Mouse (Mus musculus) gastrocnemius, adult 2 months (tissue): Measurements from ENCODE around the gene Cmss1. TPM values are rescaled to one million over a fixed set of nuclear protein-coding genes. Genes with fewer than 3 reads are reported as not detected.

ENCODE experiments used
- DNase-seq: peaks from one replicate; pipeline ENCODE4 v3.0.0; 2022
- H3K27ac ChIP-seq: fragments of 200-600 bp; 2 replicates; pipeline ENCODE4 v1.8.1; 2022; ENCODE audit warnings: mild to moderate bottlenecking
- H3K4me3 ChIP-seq: fragments of 200-600 bp; 2 replicates; pipeline ENCODE4 v1.8.1; 2022; ENCODE audit warnings: mild to moderate bottlenecking, moderate library complexity
- CTCF ChIP-seq: fragments of 200-600 bp; IDR thresholded peaks from 2 replicates; pipeline ENCODE4 v1.8.1; 2022; ENCODE audit warnings: antibody characterized with exemption, mild to moderate bottlenecking, moderate library complexity
- intact Hi-C: fragments of 180-260 bp; cut with DNase I; formaldehyde crosslinking; loops from one replicate; pipeline ENCODE4 v1.15.1; 2025
- long read RNA-seq, 2 experiments: library from polyadenylated mRNA; stranded (forward); transcript quantifications; one replicate each; pipeline ENCODE4 v2.0.0; 2021
- total RNA-seq, 2 experiments: library from RNA; stranded (reverse); gene quantifications; 2 replicates each; pipeline ENCODE4 v1.2.3; 2021

Gene Cmss1
- 10 to 100 TPM; 33.0 to 44.0 TPM for total RNA-seq
- long read RNA-seq, experiment 1, partial matches to known transcripts, result 2 of 41 reads
- long read RNA-seq, experiment 1, other reads (novel, unspliced or antisense), result 37 of 41 reads
- long read RNA-seq, experiment 2, partial matches to known transcripts, result 6 of 44 reads
- long read RNA-seq, experiment 2, other reads (novel, unspliced or antisense), result 37 of 44 reads

DNA sequence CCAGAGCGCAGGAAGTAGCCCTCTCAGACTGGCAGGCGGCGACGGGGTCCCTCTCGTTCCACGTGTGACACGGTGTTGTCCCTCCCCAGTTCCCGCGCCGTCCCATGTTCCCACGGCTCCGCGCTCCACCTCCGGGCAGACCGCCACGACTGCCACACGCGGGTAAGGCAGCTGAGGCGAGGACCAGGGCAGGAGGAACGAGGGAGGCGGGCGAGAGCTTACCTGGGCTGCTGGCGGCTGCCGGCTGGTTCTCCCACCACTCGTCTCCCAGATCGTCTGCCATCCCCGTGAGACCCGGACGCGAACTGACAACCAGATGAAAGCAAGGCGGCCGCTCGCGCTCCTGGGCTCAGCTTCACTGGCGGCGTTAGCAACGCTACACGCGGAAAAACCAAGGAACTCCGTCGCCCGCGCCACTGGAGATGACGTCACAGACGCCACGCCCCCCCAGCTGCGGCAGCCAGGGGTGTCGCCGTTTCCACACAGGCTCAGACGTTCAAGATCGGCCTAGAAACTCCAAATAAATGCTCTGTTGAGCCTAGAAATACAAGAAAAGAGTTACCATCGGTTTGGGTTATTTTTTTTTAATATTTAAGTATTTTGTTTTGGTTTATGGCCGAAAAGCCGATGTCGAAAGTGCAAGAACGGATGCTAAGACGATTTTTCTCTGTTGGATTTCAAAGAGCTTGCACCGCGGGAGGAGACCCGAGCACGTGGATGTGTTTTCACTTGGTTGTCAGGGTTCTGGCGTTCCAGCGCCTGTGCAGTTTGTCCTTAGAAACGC is at the start of gene Cmss1:
Gene Cmss1 (minus strand): TSS at position 421 of the 784 bp plus-strand sequence.
- intact Hi-C loops, result no loop called here
- no peak for TF ChIP-seq CTCF
- Histone ChIP-seq H3K4me3 (peak within 1 kb of the TSS; percentile 98), H3K27ac (peak within 1 kb of the TSS; percentile 88)
- DNase-seq, result peak; percentile 88

DNA sequence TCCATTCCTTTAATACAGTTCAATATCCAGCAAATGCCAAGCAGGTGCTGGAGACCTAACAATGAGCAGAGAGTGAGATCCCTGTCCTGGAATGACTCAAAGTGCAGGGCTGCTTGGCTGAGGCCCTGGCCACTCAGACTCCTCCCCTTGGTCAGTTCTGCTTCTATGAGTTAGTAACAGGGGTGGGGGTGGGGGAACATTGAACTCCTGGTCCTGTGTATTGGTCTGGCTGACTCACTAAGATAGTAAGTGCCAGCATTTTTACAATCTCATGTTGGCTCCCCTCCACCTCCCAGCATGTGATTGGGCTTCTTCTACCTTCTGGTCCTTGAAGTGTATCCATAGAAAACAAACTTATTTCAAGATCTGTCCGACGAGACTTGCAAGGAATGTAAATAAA is 43.2 kb upstream of the Cmss1 start:
- intact Hi-C loops, result no loop called here
- TF ChIP-seq CTCF, result no peak
- no peak overlapping the region for H3K4me3 ChIP-seq
- no peak for DNase-seq
- no peak overlapping the region for H3K27ac ChIP-seq

DNA sequence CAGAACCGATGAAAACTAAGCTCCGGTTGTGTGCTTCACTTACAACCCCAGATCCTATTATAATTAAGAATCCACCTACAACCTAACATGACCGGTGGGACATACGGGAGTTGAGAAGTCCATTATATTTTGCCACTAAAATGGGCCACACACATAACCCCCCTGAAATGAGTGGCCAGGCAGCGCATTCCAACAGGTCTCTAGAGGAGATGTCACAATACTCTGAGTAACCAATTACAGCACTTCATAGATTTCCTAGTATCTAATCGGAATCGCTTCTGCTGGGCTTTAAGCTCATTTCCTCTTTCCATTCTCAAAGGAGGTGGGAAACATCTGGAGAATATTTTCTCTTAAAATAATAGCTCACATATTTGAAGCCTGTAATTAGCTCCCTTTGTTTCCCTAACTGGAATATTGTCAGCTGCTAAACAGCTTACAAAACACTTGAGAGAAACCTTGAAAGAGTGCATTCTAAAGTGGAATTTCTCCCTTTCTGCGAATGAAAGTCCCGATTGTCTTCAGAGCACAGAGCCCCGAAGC is 34.8 kb upstream of the Cmss1 start:
- no peak for DNase-seq

DNA sequence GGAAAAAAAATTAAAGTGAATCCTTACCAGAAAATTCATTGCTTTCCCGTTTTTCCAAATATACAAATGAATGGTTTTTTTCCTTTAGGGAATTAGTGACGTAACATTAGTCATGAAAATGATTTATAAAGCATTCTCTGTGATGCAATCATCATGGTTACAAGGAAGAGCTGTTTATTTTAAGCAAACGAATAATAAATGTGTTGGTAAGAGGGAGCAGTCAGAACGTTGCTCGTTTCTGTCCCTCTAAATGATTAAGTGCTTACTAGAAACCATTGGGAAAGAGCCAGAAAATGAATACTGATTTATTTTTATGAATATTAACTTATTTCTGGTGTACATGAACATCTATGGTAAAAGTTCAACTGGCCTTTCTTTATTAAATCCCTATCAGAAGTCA is 28.1 kb upstream of the Cmss1 start:
- Histone ChIP-seq H3K27ac (no peak overlapping the region), H3K4me3 (no peak overlapping the region)
- DNase-seq, result no peak
- intact Hi-C loops, result loop anchor here (2.0 kb wide), 1 partner anchor 646 kb away; no protein-coding TSS in a partner anchor
- TF ChIP-seq CTCF, result no peak

More for the DNA sequence above, 34.8 kb upstream of the Cmss1 start:
- no peak for TF ChIP-seq CTCF
- peak overlapping the region; percentile 49; the same call in 1 of the 2 replicates for H3K27ac ChIP-seq
- peak overlapping the region; percentile 49 for H3K4me3 ChIP-seq
- intact Hi-C loops, result no loop called here

DNA sequence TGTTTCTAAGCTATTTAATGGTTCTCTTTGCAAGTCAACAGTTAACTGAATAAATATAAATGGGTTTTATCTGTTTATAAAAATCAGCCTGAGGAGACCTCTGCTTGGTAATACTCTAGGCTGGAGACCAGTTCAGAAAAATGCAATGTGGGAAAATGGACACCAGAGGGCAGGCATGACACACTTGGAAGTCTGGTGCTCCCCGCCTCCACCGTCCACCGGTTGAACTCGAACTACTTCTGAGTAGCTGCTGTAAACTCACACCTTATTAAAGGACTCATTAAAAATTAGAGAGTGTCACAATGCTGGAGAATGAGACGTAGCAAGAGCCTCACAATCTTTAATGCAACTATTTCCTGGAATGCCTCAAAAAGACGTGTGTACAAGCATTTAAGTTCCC is 27.5 kb upstream of the Cmss1 start:
- DNase-seq, result peak; percentile 71
- TF ChIP-seq CTCF, result peak; percentile 86
- Histone ChIP-seq H3K27ac (no peak overlapping the region), H3K4me3 (no peak overlapping the region)
- intact Hi-C loops, result loop anchor here (2.0 kb wide), 1 partner anchor 647 kb away; no protein-coding TSS in a partner anchor

DNA sequence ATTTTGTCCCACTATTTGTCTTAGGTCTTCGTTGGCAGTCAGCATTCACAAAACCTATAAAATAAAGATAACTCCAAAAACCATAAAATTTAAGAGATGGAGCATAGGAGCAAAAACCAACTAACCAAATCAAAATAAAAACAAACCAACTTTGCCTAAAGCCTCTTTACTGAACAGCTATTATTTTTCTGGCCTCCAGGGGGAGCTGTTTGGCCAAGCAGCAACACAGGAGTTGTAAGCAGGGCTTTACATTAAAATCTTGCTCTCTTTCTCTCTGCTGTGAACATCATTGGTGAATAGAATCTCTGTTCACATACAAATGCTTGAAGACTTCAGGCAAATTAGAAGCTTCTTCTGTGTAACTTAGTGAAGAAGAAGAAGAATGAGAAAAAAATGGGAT is 5.1 kb upstream of the Cmss1 start:
- no peak overlapping the region for H3K4me3 ChIP-seq
- no peak for DNase-seq
- intact Hi-C loops, result no loop called here
- H3K27ac ChIP-seq, result no peak overlapping the region
- TF ChIP-seq CTCF, result peak; percentile 77

DNA sequence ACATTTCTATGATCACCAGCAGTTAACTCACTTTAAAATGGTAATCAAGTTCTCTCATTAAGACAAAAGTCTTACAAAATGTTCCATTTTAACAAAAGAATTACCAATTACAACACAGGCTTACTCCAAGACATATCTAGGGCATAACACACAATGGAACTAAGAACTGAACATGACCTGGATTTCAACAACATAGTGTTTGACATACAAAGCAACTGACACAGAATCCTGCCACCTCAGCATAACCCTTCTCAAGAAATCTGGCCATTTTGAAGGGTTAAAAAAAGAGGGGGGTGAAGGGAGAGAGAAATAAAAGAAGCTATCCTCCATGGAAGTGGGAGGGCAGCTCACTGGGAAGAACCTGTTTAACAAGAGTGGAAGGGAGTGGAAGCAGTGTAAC is 5.6 kb downstream of the Cmss1 start:
- intact Hi-C loops, result no loop called here
- Histone ChIP-seq H3K27ac (no peak overlapping the region), H3K4me3 (no peak overlapping the region)
- no peak for TF ChIP-seq CTCF
- DNase-seq, result no peak

DNA sequence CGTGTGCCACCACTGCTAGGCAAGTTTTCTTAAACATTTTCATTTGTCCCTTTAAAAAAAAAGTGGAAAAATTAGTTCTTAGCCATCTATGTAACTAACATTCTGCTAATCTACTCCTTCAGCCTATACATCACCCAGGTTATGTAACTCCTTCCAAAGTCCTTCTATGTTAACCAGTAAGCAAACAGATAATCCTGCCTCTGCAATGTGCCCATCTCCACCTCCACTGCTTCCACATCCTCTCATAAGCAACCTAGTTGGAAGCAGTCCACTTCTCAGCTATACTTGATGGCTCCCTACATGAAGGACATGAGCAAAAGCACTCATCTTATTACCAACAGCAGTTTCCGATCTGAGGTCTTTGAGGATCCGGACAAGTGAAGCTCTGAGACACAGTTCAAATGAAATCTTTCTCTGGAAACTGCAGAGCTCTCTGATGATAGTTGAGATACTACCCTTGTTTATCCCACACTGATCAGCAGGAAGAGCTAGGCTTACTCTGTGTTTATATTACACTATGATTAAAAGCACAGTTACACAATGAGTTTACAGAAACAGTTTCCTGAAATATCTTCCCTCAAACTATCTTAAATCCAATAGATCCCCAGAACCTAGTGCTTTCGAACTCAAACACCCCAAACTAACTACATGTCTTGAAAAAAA is 9.2 kb downstream of the Cmss1 start:
- intact Hi-C loops, result no loop called here
- H3K4me3 ChIP-seq, result no peak overlapping the region
- DNase-seq, result no peak
- no peak for TF ChIP-seq CTCF
- no peak overlapping the region for H3K27ac ChIP-seq

DNA sequence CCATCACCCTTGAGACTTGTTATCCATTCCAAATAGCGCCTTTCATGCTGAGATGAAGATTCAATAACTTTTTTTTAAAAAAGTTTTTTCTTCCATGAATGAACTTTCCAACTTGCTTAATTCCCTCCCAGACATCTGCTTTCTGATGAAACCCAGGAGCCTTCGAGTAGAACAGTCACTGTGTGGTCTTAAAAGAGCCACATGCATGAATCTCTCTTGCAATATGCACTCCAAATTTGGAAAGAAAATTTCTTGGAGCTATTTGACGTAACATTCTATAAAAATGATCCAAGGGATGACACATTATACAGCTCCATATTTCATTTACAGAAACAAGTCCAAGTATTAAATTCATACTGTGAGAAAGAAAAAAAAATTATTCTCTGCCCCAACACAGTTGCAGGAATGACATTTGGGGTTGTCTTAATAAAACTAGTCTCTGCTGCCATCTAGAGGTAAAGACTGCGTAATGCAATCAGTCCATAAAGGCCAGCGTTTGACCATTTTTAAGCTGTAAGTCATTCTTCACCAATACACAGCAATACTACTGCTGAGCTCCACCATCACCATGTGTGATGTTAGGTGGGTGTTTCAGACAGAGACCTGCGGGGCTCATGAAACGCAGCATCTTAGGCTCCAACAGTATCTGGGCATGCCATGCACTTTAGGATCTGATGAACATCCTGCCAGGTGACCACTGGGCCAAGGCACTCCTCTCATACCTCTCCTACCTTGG is 13.1 kb downstream of the Cmss1 start:
- peak overlapping the region; percentile 13; the same call in 1 of the 2 replicates for H3K27ac ChIP-seq
- intact Hi-C loops, result loop anchor here (5.0 kb wide), 1 partner anchor 351 kb away; no protein-coding TSS in a partner anchor
- DNase-seq, result no peak

DNA sequence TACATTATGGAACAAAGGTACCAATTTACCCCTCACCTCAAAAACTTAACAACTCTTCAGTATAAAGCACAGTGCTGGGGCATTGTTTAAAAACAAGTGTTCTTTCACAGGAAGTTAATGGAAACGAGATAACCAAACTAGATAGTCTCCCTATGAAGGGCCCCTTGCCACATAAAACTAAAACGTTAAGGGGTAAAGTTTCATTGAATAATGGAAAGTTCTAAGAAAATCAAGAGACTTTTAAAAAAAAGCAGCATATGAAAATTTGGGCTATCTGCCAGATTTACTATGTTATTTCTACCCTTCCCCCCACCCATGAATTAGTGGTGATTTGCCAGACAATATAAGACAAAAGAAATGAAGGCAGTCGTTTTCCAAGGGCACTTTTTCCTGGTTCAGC is 21.5 kb downstream of the Cmss1 start:
- no peak for TF ChIP-seq CTCF
- intact Hi-C loops, result no loop called here

More for the DNA sequence above, 13.1 kb downstream of the Cmss1 start:
- H3K4me3 ChIP-seq, result no peak overlapping the region
- peak; percentile 86 for TF ChIP-seq CTCF

DNA sequence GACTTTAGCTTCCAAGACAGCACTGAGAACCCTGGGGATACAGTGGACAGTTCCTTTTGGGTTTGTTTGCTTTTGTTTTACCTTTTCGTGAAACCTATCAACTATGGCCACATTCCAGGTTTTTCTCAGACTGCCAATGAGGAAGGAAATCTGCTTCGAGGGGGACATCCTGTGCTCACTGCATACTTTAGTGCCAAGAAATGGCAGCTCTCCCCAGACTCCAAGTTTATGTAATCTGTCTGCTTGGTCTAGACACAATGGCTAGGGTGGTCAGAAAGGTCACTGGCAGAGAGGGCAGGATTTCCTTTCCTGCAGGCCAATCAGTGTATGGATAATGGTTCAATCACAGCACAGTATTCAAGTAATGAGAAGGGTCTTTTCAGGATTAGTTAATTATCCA is 24.7 kb downstream of the Cmss1 start:
- intact Hi-C loops, result no loop called here
- no peak for DNase-seq
- Histone ChIP-seq H3K27ac (peak overlapping the region; percentile 29; the same call in 1 of the 2 replicates), H3K4me3 (no peak overlapping the region)
- TF ChIP-seq CTCF, result no peak

More for the DNA sequence above, 21.5 kb downstream of the Cmss1 start:
- Histone ChIP-seq H3K27ac (peak overlapping the region; percentile 46; the same call in 1 of the 2 replicates), H3K4me3 (no peak overlapping the region)
- no peak for DNase-seq

DNA sequence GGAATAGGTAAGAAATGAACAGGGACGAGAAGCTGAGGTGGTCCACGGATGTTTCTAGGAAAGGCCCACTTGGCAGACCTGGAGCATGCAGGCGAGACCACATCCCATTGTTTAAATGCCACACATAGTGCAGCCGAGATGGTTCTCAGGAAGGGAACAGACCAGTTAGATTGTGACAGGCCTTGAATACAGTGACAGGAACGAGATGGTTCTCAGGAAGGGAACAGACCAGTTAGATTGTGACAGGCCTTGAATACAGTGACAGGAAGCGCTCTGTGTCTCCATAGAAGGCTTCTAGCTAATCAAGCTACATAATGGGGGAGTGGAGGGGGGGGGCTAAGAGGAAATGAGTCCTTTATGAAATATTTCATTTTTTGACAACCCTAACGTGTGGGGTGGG is 26.6 kb downstream of the Cmss1 start:
- intact Hi-C loops, result no loop called here

More for the DNA sequence above, 26.6 kb downstream of the Cmss1 start:
- TF ChIP-seq CTCF, result no peak
- Histone ChIP-seq H3K27ac (peak overlapping the region; percentile 56), H3K4me3 (no peak overlapping the region)
- DNase-seq, result no peak
